Mouse (Mus musculus) lung, adult 2 months (tissue): Measurements from ENCODE around the gene Dydc2.

Experiments used
- CTCF ChIP-seq: fragments of 200-500 bp; IDR thresholded peaks from 2 replicates; pipeline ENCODE4 v1.5.1; 2011; ENCODE audit warnings: mild to moderate bottlenecking, low read length, control low read depth; ENCODE audit not compliant: insufficient read depth
- POLR2A ChIP-seq: fragments of 200-500 bp; IDR thresholded peaks from 2 replicates; pipeline ENCODE4 v1.6.1; 2011; ENCODE audit warnings: low read depth, mild to moderate bottlenecking, control low read depth, low read length, borderline replicate concordance; ENCODE audit errors: extremely low read depth

DNA sequence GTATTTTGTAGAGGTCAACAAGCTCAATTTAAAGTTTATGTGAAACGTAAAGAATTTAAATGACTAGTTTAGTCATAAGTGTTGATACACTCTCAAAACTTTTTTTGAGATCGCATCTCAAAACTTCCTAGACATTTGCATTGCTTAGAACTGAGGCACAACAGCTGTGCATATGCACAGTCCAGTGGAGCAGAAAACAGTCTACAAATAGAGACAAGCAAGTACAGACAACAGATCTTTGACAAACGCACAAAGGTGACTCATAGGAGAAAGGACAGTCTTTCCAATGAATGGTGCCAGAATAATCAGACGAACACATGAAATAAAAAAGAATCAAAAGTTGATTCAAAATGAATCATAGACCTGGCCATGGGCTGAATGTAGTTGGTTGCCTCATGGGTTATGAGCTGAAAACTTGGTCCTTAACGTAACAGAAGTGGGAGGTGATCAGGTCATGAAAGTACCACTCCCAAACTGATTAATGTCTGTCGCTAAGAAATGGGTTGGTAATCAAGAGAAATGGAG lies 38.0 kb downstream of the Dydc2 start:
- no peak for TF ChIP-seq CTCF
- TF ChIP-seq POLR2A = no peak
